Mouse (Mus musculus): ENCODE results near the gene Irgq. TPM values are rescaled to one million over a fixed set of nuclear protein-coding genes. Genes with fewer than 3 reads are reported as not detected.
"Not testable (repeated sequence)": the region's sequence is repeated elsewhere in the genome, so short reads cannot be mapped to it uniquely, and the experiment has no call there.

Irgq gene
- polyA plus RNA-seq (2015; fragmentation: Nextera tagmentation; extraction: Ambion mirVana) = 5.4 and 6.0 TPM in 2 replicates

GRCm38 (mm10) chr7:24530062-24530931 lies at the start of gene Irgq:
Gene Irgq, plus strand, starts transcription at chr7:24530689.
- DNase-seq (ENCODE audit: low spot score) (peak; percentile 100), ATAC-seq (replicated peaks; ENCODE audit: low FRiP score, low read depth) (peak; percentile 93)
- no peak for TF ChIP-seq CTCF (IDR thresholded peaks at IDR 0.05; ENCODE audit: low read depth)
- peak within 1 kb of the TSS; percentile 56 for H3K4me3 ChIP-seq (replicated peaks; ENCODE audit: low read depth, low read length)
- peak within 1 kb of the TSS; percentile 94 for H3K27ac ChIP-seq
- H3K36me3 ChIP-seq (ENCODE audit: insufficient read depth, low read length) = peaks cover 17% of the 10 kb centered on the region
- H3K4me2 ChIP-seq (ENCODE audit: low read length) = peak within 1 kb of the TSS; percentile 90
- H3K9ac ChIP-seq (ENCODE audit: low read depth, low read length) = peak within 1 kb of the TSS; percentile 74
- H3K9me3 ChIP-seq (replicated peaks; ENCODE audit: low read length) = no peaks in the 10 kb centered on the region
- under 1% methylated on average over 44 of the region's 44 CpGs for WGBS
- H3K4me1 ChIP-seq (replicated peaks; ENCODE audit: insufficient read depth, low read length) = peaks cover 9% of the 10 kb centered on the region; the same call in 1 of the 2 replicates
- no peaks in the 10 kb centered on the region for H3K27me3 ChIP-seq (ENCODE audit: insufficient read depth, low read length)

GRCm38 (mm10) chr7:24480986-24481473 lies 49.5 kb upstream of the Irgq start:
- H3K4me3 ChIP-seq (replicated peaks; ENCODE audit: low read depth, low read length) = peak overlapping the region; percentile 64
- ATAC-seq (replicated peaks; ENCODE audit: low FRiP score, low read depth) = peak; percentile 14; the same call in 1 of the 2 replicates
- peak overlapping the region; percentile 97 for H3K4me2 ChIP-seq (ENCODE audit: low read length)
- H3K27ac ChIP-seq = no peak overlapping the region
- no peaks in the 10 kb centered on the region; the same call in 1 of the 2 replicates for H3K27me3 ChIP-seq (ENCODE audit: insufficient read depth, low read length)
- peak overlapping the region; percentile 69; the same call in 1 of the 2 replicates for H3K9ac ChIP-seq (ENCODE audit: low read depth, low read length)
- 12% methylated on average over 14 of the region's 14 CpGs for WGBS
- H3K36me3 ChIP-seq (ENCODE audit: insufficient read depth, low read length) = no peaks in the 10 kb centered on the region
- TF ChIP-seq CTCF (IDR thresholded peaks at IDR 0.05; ENCODE audit: low read depth) = no peak
- H3K9me3 ChIP-seq (replicated peaks; ENCODE audit: low read length) = no peaks in the 10 kb centered on the region
- DNase-seq (ENCODE audit: low spot score) = no peak
- 0 out of 2 replicates have a peak, but pooled peaks cover 4% of the 10 kb centered on the region for H3K4me1 ChIP-seq (replicated peaks; ENCODE audit: insufficient read depth, low read length)

DNA sequence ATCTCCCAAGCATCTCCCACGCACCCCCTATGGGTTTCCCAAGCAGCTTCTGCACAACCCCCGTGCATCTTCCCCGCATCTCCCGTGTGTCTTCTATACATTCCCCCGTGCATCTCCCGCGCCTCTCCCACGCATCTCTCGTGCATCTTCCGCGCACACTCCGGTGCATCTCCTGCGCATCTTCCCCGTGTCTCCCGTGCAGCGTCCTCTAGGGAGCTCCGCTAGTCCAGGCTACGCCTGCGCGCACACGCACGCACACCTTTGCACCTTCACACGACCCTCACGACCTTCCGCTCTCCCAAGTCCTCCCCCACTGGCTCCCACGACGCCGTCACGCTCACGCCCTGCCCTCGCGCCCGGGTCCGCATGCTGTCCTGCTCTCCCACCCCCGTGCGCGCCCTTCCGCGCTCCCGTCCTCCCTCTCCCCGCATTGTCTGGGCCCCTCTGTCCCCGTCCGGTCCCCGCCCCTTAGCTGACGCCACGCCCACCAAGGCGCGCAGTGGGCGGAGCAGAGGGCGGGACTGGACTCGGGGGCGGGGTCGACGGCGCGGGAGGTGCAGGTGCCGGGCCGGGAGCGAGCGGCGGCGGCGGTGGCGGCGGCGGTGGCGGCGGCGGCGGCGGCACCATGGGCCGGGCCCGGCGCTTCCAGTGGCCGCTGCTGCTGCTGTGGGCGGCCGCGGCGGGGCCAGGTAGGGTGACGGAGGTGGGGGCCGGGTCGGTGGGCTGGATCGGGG lies 48.8 kb upstream of the Irgq start, which contains the start of gene Cadm4:
Gene Cadm4, plus strand, starts transcription at position 550 of the 734 bp plus-strand sequence.
- no peaks in the 10 kb centered on the region for H3K36me3 ChIP-seq (ENCODE audit: insufficient read depth, low read length)
- DNase-seq (ENCODE audit: low spot score) = peak; percentile 81
- peak within 1 kb of the TSS; percentile 97 for H3K4me2 ChIP-seq (ENCODE audit: low read length)
- no peaks in the 10 kb centered on the region for H3K9me3 ChIP-seq (replicated peaks; ENCODE audit: low read length)
- H3K9ac ChIP-seq (ENCODE audit: low read depth, low read length) = peak within 1 kb of the TSS; percentile 69
- TF ChIP-seq CTCF (IDR thresholded peaks at IDR 0.05; ENCODE audit: low read depth) = no peak
- H3K27me3 ChIP-seq (ENCODE audit: insufficient read depth, low read length) = no peaks in the 10 kb centered on the region; the same call in 1 of the 2 replicates
- under 1% methylated on average over 76 of the region's 83 CpGs for WGBS
- no peak within 1 kb of the TSS for H3K27ac ChIP-seq
- H3K4me1 ChIP-seq (replicated peaks; ENCODE audit: insufficient read depth, low read length) = 0 out of 2 replicates have a peak, but pooled peaks cover 4% of the 10 kb centered on the region
- peak; percentile 85 for ATAC-seq (replicated peaks; ENCODE audit: low FRiP score, low read depth)
- peak within 1 kb of the TSS; percentile 64 for H3K4me3 ChIP-seq (replicated peaks; ENCODE audit: low read depth, low read length)

DNA sequence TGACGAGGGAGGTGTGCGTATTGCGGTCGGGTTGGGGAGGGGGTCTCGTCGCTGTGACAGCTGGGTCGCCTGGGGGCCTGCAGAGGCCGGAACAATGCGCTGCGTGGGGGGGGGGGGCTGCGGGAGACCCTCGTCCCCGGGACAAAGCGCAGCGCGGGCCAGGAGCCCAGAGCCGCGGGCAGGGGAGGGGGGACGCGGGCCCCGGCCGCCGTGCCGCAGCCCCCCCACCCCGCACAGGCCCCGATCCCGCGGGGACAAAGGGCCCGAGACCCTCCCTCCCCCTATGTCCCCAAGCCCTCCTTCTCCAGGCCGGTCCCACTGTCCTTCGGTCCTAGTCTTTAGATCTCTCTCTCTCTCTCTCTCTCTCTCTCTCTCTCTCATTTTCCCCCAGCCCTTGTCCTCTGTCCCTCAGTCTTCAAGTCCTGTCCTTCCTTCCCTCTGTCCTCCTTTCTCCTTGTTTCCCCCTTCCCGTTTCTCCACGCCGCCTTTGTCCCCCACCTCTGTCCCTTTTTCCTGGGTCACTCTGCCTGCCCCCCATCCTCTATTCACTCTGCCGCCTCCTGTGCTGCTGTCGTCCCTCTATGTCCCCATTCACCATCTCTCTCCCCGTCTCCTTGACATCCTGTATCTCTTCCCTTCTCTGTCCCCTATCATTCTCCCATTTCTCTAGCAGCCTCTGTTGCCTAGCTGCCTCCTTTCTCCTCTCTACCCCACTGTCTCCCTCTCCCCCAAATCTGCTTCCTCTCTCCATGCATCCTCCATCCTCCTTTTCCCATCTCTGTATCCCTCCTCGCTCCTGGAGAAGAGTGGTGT lies 48.1 kb upstream of the Irgq start:
- 2% methylated on average over 22 of the region's 38 CpGs for WGBS
- no peak overlapping the region for H3K27ac ChIP-seq
- TF ChIP-seq CTCF (IDR thresholded peaks at IDR 0.05; ENCODE audit: low read depth) = no peak

GRCm38 (mm10) chr7:24483291-24483690 lies 47.2 kb upstream of the Irgq start:
- not testable (repeated sequence) for H3K27me3 ChIP-seq (ENCODE audit: insufficient read depth, low read length); H3K36me3 ChIP-seq (ENCODE audit: insufficient read depth, low read length); H3K9me3 ChIP-seq (replicated peaks; ENCODE audit: low read length); H3K4me1 ChIP-seq (replicated peaks; ENCODE audit: insufficient read depth, low read length); DNase-seq (ENCODE audit: low spot score); ATAC-seq (replicated peaks; ENCODE audit: low FRiP score, low read depth); H3K9ac ChIP-seq (ENCODE audit: low read depth, low read length); H3K27ac ChIP-seq; H3K4me3 ChIP-seq (replicated peaks; ENCODE audit: low read depth, low read length)
- 39% methylated on average over 6 of the region's 6 CpGs for WGBS
- H3K4me2 ChIP-seq (ENCODE audit: low read length) = 0 out of 2 replicates have a peak overlapping the region, but pooled peaks have one; percentile 97

More for the DNA sequence above, 48.1 kb upstream of the Irgq start:
- no peaks in the 10 kb centered on the region; the same call in 1 of the 2 replicates for H3K27me3 ChIP-seq (ENCODE audit: insufficient read depth, low read length)
- ATAC-seq (replicated peaks; ENCODE audit: low FRiP score, low read depth) (no peak), DNase-seq (ENCODE audit: low spot score) (no peak)
- peak overlapping the region; percentile 69 for H3K9ac ChIP-seq (ENCODE audit: low read depth, low read length)
- 0 out of 2 replicates have a peak, but pooled peaks cover 4% of the 10 kb centered on the region for H3K4me1 ChIP-seq (replicated peaks; ENCODE audit: insufficient read depth, low read length)
- no peaks in the 10 kb centered on the region for H3K9me3 ChIP-seq (replicated peaks; ENCODE audit: low read length)
- peak overlapping the region; percentile 64 for H3K4me3 ChIP-seq (replicated peaks; ENCODE audit: low read depth, low read length)
- H3K4me2 ChIP-seq (ENCODE audit: low read length) = peak overlapping the region; percentile 97
- no peaks in the 10 kb centered on the region for H3K36me3 ChIP-seq (ENCODE audit: insufficient read depth, low read length)
